Mouse (Mus musculus) left cerebral cortex, postnatal 25 days (tissue): ENCODE results near the gene Copz2. TPM values are rescaled to one million over a fixed set of nuclear protein-coding genes. Genes with fewer than 3 reads are reported as not detected.
A peak's percentile ranks its signal among the peaks of the same experiment; 100 is the strongest.
"Not testable (repeated sequence)": the region's sequence is repeated elsewhere in the genome, so short reads cannot be mapped to it uniquely, and the experiment has no call there.

Experiments used
- DNase-seq, 2 experiments: peaks; one replicate each; pipeline ENCODE4 v3.0.0; 2022; ENCODE audit warnings: low spot score in 2 of 2, mixed read lengths in 1 of 2
- intact Hi-C: fragments of 180-260 bp; cut with DNase I; formaldehyde crosslinking; loops from one replicate; pipeline ENCODE4 v1.15.1; 2025
- total RNA-seq, 2 experiments: library from RNA; stranded (reverse); gene quantifications; 2 replicates each; pipeline ENCODE4 v1.2.3; 2021

Gene Copz2
- 1 to 10 TPM; 3.8 to 6.0 TPM for total RNA-seq

- intact Hi-C loops, result no loop called here
- DNase-seq, result no peak
Observed at GRCm38 (mm10) chr11:96849681-96850467, at the start of gene Copz2. TSS of gene Copz2 (plus strand) at chr11:96849870.

- intact Hi-C loops, result no loop called here
Observed at GRCm38 (mm10) chr11:96805606-96806005, 44.1 kb upstream of the Copz2 start.

GRCm38 (mm10) chr11:96808066-96808465 is 41.6 kb upstream of the Copz2 start:
- no peak for DNase-seq
- intact Hi-C loops, result no loop called here

More at GRCm38 (mm10) chr11:96805606-96806005, 44.1 kb upstream of the Copz2 start:
- no peak for DNase-seq

- DNase-seq, result no peak
- intact Hi-C loops, result no loop called here
Observed at GRCm38 (mm10) chr11:96809562-96810235, 40.0 kb upstream of the Copz2 start.

GRCm38 (mm10) chr11:96811188-96811587 is 38.5 kb upstream of the Copz2 start:
- DNase-seq, intact Hi-C loops: not testable (repeated sequence)

GRCm38 (mm10) chr11:96813455-96813854 is 36.2 kb upstream of the Copz2 start:
- intact Hi-C loops, result no loop called here
- no peak for DNase-seq

- no peak for DNase-seq
- intact Hi-C loops, result no loop called here
Observed at GRCm38 (mm10) chr11:96813920-96814319, 35.8 kb upstream of the Copz2 start.

GRCm38 (mm10) chr11:96814443-96814842 is 35.2 kb upstream of the Copz2 start:
- DNase-seq, result no peak
- intact Hi-C loops, result no loop called here

- no peak for DNase-seq
- intact Hi-C loops, result no loop called here
Observed at GRCm38 (mm10) chr11:96815895-96816294, 33.8 kb upstream of the Copz2 start.

- no peak for DNase-seq
- intact Hi-C loops, result no loop called here
Observed at GRCm38 (mm10) chr11:96816494-96816893, 33.2 kb upstream of the Copz2 start.

GRCm38 (mm10) chr11:96816979-96817378 is 32.7 kb upstream of the Copz2 start:
- no peak for DNase-seq
- intact Hi-C loops, result no loop called here

- intact Hi-C loops, result no loop called here
- peak in 1 of 2 experiments; percentile 52 for DNase-seq
Observed at GRCm38 (mm10) chr11:96818128-96818710, 31.5 kb upstream of the Copz2 start.

GRCm38 (mm10) chr11:96821956-96822355 is 27.7 kb upstream of the Copz2 start:
- intact Hi-C loops, result no loop called here
- no peak for DNase-seq

GRCm38 (mm10) chr11:96822675-96823470 is 26.8 kb upstream of the Copz2 start:
- intact Hi-C loops, result no loop called here

GRCm38 (mm10) chr11:96823471-96823837 is 26.2 kb upstream of the Copz2 start:
- no peak for DNase-seq
- intact Hi-C loops, result no loop called here

More at GRCm38 (mm10) chr11:96822675-96823470, 26.8 kb upstream of the Copz2 start:
- peak in 1 of 2 experiments; percentile 43 for DNase-seq

- intact Hi-C loops, result loop anchor here (1.0 to 2.0 kb wide), 2 partner anchors 16 to 37 kb away; no protein-coding TSS in a partner anchor
- DNase-seq, result peak; percentile 88 to 97
Observed at GRCm38 (mm10) chr11:96823880-96824782, 25.5 kb upstream of the Copz2 start.

GRCm38 (mm10) chr11:96824783-96825495 is 24.7 kb upstream of the Copz2 start:
- intact Hi-C loops, result loop anchor here (1.0 to 2.0 kb wide), 2 partner anchors 15 to 36 kb away; no protein-coding TSS in a partner anchor
- DNase-seq, result peak; percentile 50 to 69

- DNase-seq, result no peak
- intact Hi-C loops, result no loop called here
Observed at GRCm38 (mm10) chr11:96826481-96826880, 23.2 kb upstream of the Copz2 start.
